Mouse (Mus musculus) CD4-positive, CD25-positive, alpha-beta regulatory T cell, adult 2 months (primary cell): ENCODE data around the gene Cpne5.
A peak's percentile ranks its signal among the peaks of the same experiment; 100 is the strongest.

Experiments used
- DNase-seq: peaks from one replicate; pipeline ENCODE4 v3.0.0-alpha.2; 2012; ENCODE audit warnings: low read depth, low spot score

Gene Cpne5

GRCm38 (mm10) chr17:29170431-29171000 lies 67.5 kb downstream of the Cpne5 start:
- DNase-seq: peak; percentile 41

- DNase-seq: peak; percentile 37
These were observed 68.9 kb downstream of the Cpne5 start for GRCm38 (mm10) chr17:29168996-29169601.

- no peak for DNase-seq
These were observed 69.5 kb downstream of the Cpne5 start for GRCm38 (mm10) chr17:29168438-29168837.

GRCm38 (mm10) chr17:29167371-29167770 lies 70.6 kb downstream of the Cpne5 start:
- peak; percentile 65 for DNase-seq

- DNase-seq: no peak
These were observed 71.9 kb downstream of the Cpne5 start for GRCm38 (mm10) chr17:29165967-29166578.

GRCm38 (mm10) chr17:29165452-29165851 lies 72.5 kb downstream of the Cpne5 start:
- peak; percentile 54 for DNase-seq

- DNase-seq: peak; percentile 36
These were observed 73.4 kb downstream of the Cpne5 start for GRCm38 (mm10) chr17:29164469-29165111.

- no peak for DNase-seq
These were observed 75.6 kb downstream of the Cpne5 start for GRCm38 (mm10) chr17:29162334-29162733.

GRCm38 (mm10) chr17:29159743-29160455 lies 78.1 kb downstream of the Cpne5 start:
- DNase-seq: no peak

- DNase-seq: no peak
These were observed 78.6 kb downstream of the Cpne5 start for GRCm38 (mm10) chr17:29159320-29159719.

- no peak for DNase-seq
These were observed 79.1 kb downstream of the Cpne5 start for GRCm38 (mm10) chr17:29158899-29159298.

GRCm38 (mm10) chr17:29156866-29157265 lies 81.1 kb downstream of the Cpne5 start:
- no peak for DNase-seq

GRCm38 (mm10) chr17:29156396-29156795 lies 81.6 kb downstream of the Cpne5 start:
- DNase-seq: no peak

- peak; percentile 41 for DNase-seq
These were observed 82.4 kb downstream of the Cpne5 start for GRCm38 (mm10) chr17:29155355-29156135.

- no peak for DNase-seq
These were observed 83.7 kb downstream of the Cpne5 start for GRCm38 (mm10) chr17:29154247-29154646.

GRCm38 (mm10) chr17:29152547-29152946 lies 85.4 kb downstream of the Cpne5 start:
- no peak for DNase-seq

- no peak for DNase-seq
These were observed 88.2 kb downstream of the Cpne5 start for GRCm38 (mm10) chr17:29149766-29150165.

- DNase-seq: no peak
These were observed 90.2 kb downstream of the Cpne5 start for GRCm38 (mm10) chr17:29147773-29148172.

- DNase-seq: no peak
These were observed 90.7 kb downstream of the Cpne5 start for GRCm38 (mm10) chr17:29147273-29147672.

- peak; percentile 33 for DNase-seq
These were observed 92.9 kb downstream of the Cpne5 start for GRCm38 (mm10) chr17:29145101-29145500.

- peak; percentile 24 for DNase-seq
These were observed 94.7 kb downstream of the Cpne5 start for GRCm38 (mm10) chr17:29143266-29143665.
